Mouse (Mus musculus): ENCODE measurements around the gene Olfr1505. TPM values are rescaled to one million over a fixed set of nuclear protein-coding genes. Genes with fewer than 3 reads are reported as not detected.

The Olfr1505 gene
- polyA plus RNA-seq (2014; fragmentation: Illumina TruSeq; extraction: RNeasy Lipid Tissue Mini Kit (QIAGEN cat#74804); ENCODE audit: low read depth, low replicate concordance), result not detected

GRCm38 (mm10) chr19:13913230-13913629 is at the start of gene Olfr1505:
Olfr1505 (plus strand) TSS chr19:13913530.

GRCm38 (mm10) chr19:13897828-13898227 is 15.5 kb upstream of the Olfr1505 start, which contains the start of gene Olfr1504:
Olfr1504 (minus strand) TSS chr19:13897928.

Other genes starting within 250 kb of the Olfr1505 start
- gene Olfr1491, start 216.3 kb upstream of the Olfr1505 start, polyA plus RNA-seq (2014; fragmentation: Illumina TruSeq; extraction: RNeasy Lipid Tissue Mini Kit (QIAGEN cat#74804); ENCODE audit: low read depth, low replicate concordance), result not detected
- gene Olfr1493-ps1, start 190.3 kb upstream of the Olfr1505 start, polyA plus RNA-seq (2014; fragmentation: Illumina TruSeq; extraction: RNeasy Lipid Tissue Mini Kit (QIAGEN cat#74804); ENCODE audit: low read depth, low replicate concordance), result not detected
- gene Olfr1494, start 173.8 kb upstream of the Olfr1505 start, polyA plus RNA-seq (2014; fragmentation: Illumina TruSeq; extraction: RNeasy Lipid Tissue Mini Kit (QIAGEN cat#74804); ENCODE audit: low read depth, low replicate concordance), result not detected
- gene Olfr1495, start 148.9 kb upstream of the Olfr1505 start, polyA plus RNA-seq (2014; fragmentation: Illumina TruSeq; extraction: RNeasy Lipid Tissue Mini Kit (QIAGEN cat#74804); ENCODE audit: low read depth, low replicate concordance), result not detected
- not detected for gene Olfr1496, start 135.7 kb upstream of the Olfr1505 start, polyA plus RNA-seq (2014; fragmentation: Illumina TruSeq; extraction: RNeasy Lipid Tissue Mini Kit (QIAGEN cat#74804); ENCODE audit: low read depth, low replicate concordance)
- not detected for gene Olfr1497, start 115.3 kb upstream of the Olfr1505 start, polyA plus RNA-seq (2014; fragmentation: Illumina TruSeq; extraction: RNeasy Lipid Tissue Mini Kit (QIAGEN cat#74804); ENCODE audit: low read depth, low replicate concordance)
- not detected for gene Olfr1499, start 94.1 kb upstream of the Olfr1505 start, polyA plus RNA-seq (2014; fragmentation: Illumina TruSeq; extraction: RNeasy Lipid Tissue Mini Kit (QIAGEN cat#74804); ENCODE audit: low read depth, low replicate concordance)
- gene Olfr1500, start 83.0 kb upstream of the Olfr1505 start, polyA plus RNA-seq (2014; fragmentation: Illumina TruSeq; extraction: RNeasy Lipid Tissue Mini Kit (QIAGEN cat#74804); ENCODE audit: low read depth, low replicate concordance), result not detected
- not detected for gene Olfr1501, start 62.8 kb upstream of the Olfr1505 start, polyA plus RNA-seq (2014; fragmentation: Illumina TruSeq; extraction: RNeasy Lipid Tissue Mini Kit (QIAGEN cat#74804); ENCODE audit: low read depth, low replicate concordance)
- gene Olfr1502, start 51.7 kb upstream of the Olfr1505 start, polyA plus RNA-seq (2014; fragmentation: Illumina TruSeq; extraction: RNeasy Lipid Tissue Mini Kit (QIAGEN cat#74804); ENCODE audit: low read depth, low replicate concordance), result not detected
- not detected for gene Olfr1504, start 15.6 kb upstream of the Olfr1505 start, polyA plus RNA-seq (2014; fragmentation: Illumina TruSeq; extraction: RNeasy Lipid Tissue Mini Kit (QIAGEN cat#74804); ENCODE audit: low read depth, low replicate concordance)

Measured in sigmoid colon, adult 10 weeks (tissue).